Mouse (Mus musculus): ENCODE results near the gene Efhc2. TPM values are rescaled to one million over a fixed set of nuclear protein-coding genes. Genes with fewer than 3 reads are reported as not detected.

The Efhc2 gene
- not detected for polyA plus RNA-seq (2017; shearing (Covaris generic))

DNA sequence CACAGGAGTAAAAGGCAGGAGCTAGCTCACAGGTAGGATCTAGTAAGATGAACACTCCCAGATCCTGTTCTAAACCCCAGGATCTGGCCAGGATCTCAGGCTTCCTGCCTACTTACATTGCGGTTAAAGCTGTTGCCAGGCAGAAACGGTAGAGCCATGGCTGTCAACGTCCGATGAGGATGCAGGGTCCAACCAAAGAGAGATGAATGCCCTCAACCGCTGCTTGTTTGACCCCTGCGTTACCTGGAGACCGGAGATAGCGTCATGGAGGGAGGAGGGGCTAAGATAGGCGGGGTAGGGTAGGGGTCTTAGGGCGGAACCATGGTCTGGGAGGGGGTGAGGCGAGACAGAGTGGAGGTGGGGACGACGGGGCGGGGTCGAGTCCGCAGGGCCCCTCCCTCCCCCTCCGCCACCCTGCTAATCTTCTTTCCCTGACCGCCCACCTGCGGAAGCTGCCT lies at the start of gene Efhc2:
TSS of gene Efhc2 (minus strand) at position 243 of the 458 bp plus-strand sequence.

